Mouse (Mus musculus): ENCODE measurements around the gene Kctd11. TPM values are rescaled to one million over a fixed set of nuclear protein-coding genes. Genes with fewer than 3 reads are reported as not detected.

Gene Kctd11
- polyA plus RNA-seq, 1 experiment from 2014 or later, result 7.7 TPM

DNA sequence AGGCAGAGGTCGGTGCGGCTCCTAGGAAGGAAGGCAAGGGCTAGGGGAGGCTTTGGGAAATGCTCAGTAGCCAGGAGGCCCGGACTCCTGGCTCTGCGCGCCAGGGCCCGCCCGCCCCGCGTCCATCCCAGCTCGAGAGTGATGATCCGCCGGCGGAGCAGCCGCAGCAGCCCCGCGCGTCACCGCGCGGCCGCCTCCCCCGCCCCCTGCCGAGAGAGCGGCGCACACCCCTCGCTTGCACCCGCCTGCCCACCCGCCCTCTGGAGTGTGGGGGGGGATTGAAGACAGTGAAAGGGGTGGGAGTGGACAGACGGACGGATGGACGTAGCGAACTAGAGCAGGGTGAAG is 43.6 kb downstream of the Kctd11 start, which contains the start of gene Nlgn2:
Gene Nlgn2, minus strand, starts transcription at position 181 of the 348 bp plus-strand sequence.
- ATAC-seq (replicated peaks; ENCODE audit: low FRiP score, low read depth), result peak; percentile 56; the same call in 1 of the 2 replicates
- peak within 1 kb of the TSS; percentile 93 for H3K27ac ChIP-seq
- H3K36me3 ChIP-seq (ENCODE audit: insufficient read depth, low read length), result no peaks in the 10 kb centered on the region
- peaks cover 27% of the 10 kb centered on the region for H3K4me1 ChIP-seq (replicated peaks; ENCODE audit: insufficient read depth, low read length)
- no peak for DNase-seq (ENCODE audit: low spot score)
- peak; percentile 25; the same call in 1 of the 2 replicates for TF ChIP-seq CTCF (IDR thresholded peaks at IDR 0.05; ENCODE audit: low read depth)
- peak within 1 kb of the TSS; percentile 75 for H3K9ac ChIP-seq (ENCODE audit: low read depth, low read length)
- no peaks in the 10 kb centered on the region for H3K27me3 ChIP-seq (ENCODE audit: insufficient read depth, low read length)
- WGBS, result under 1% methylated on average over 32 of the region's 32 CpGs
- peak within 1 kb of the TSS; percentile 97 for H3K4me2 ChIP-seq (ENCODE audit: low read length)
- no peaks in the 10 kb centered on the region for H3K9me3 ChIP-seq (replicated peaks; ENCODE audit: low read length)
- H3K4me3 ChIP-seq (replicated peaks; ENCODE audit: low read depth, low read length), result peak within 1 kb of the TSS; percentile 59

DNA sequence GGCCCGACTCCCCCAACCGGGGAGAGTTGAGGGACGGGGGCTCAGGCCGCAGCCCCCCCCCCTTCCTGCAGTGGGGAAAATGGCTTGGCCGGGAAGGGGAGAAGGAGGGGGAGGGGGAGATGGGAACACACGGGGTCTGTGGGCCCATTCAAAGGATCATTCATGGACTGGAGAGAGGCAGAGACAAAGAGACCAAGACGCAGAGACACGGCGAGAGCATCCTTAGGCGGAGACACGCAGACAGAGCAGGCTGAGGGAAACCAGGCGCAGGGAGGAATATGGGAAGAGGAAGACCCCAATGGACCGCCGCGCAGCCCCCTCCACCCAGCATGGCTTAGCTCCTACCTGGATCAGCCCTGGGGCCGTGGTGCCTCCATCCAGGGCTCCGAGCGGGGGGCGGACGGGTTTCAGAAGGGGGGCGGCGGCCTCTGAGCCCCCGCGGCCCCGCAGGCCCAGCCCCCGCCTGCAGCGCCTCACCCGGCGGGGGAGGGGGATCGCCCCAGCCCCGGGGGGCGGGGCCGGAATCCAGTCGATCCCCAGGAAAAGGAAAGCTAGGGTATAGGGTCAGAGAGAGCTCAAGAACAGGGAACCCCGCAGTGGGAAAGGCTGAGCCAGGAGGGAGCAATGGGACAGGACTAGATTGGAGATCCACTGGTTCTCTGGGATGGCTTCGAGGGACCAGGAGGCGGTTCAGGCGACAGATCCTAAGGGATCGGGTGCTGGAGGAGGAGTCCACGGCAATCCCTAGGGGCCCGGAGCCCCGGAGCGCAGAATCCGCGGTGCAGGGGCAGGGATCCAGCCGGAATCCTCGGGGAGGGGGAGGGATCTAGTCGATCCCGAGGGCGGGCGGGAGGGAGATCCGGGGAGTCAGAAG is 44.3 kb downstream of the Kctd11 start:
- TF ChIP-seq CTCF (IDR thresholded peaks at IDR 0.05; ENCODE audit: low read depth), result no peak
- peaks cover 27% of the 10 kb centered on the region for H3K4me1 ChIP-seq (replicated peaks; ENCODE audit: insufficient read depth, low read length)
- H3K27ac ChIP-seq, result peak overlapping the region; percentile 93
- H3K4me2 ChIP-seq (ENCODE audit: low read length), result peak overlapping the region; percentile 97
- no peaks in the 10 kb centered on the region for H3K36me3 ChIP-seq (ENCODE audit: insufficient read depth, low read length)
- H3K9me3 ChIP-seq (replicated peaks; ENCODE audit: low read length), result no peaks in the 10 kb centered on the region
- peak; percentile 50 for DNase-seq (ENCODE audit: low spot score)
- no peaks in the 10 kb centered on the region for H3K27me3 ChIP-seq (ENCODE audit: insufficient read depth, low read length)
- H3K9ac ChIP-seq (ENCODE audit: low read depth, low read length), result peak overlapping the region; percentile 75
- under 1% methylated on average over 49 of the region's 52 CpGs for WGBS
- no peak for ATAC-seq (replicated peaks; ENCODE audit: low FRiP score, low read depth)
- H3K4me3 ChIP-seq (replicated peaks; ENCODE audit: low read depth, low read length), result peak overlapping the region; percentile 59

DNA sequence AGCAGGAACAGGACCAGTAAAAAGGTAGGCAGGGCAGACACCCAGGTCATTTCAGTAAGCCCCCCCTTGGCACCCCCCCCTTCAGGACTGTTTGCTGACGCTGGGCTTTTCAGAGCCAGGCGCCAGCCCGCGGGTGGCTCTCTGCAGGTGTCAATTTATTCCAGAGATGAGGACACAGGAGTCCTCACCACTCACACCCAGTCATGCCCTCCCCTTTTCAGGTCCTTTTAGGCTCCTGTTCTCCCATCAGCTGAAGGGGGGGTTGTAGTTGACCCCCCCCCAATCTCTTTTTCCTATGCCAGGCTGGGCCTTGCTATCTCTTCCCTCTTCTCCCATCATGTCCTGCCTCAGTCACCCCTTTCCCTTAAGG is 45.3 kb downstream of the Kctd11 start:
- Histone ChIP-seq H3K36me3 (ENCODE audit: insufficient read depth, low read length) (no peaks in the 10 kb centered on the region), H3K9ac (ENCODE audit: low read depth, low read length) (no peak overlapping the region), H3K4me3 (replicated peaks; ENCODE audit: low read depth, low read length) (peak overlapping the region; percentile 59; the same call in 1 of the 2 replicates), H3K9me3 (replicated peaks; ENCODE audit: low read length) (no peaks in the 10 kb centered on the region), H3K27ac (no peak overlapping the region), H3K4me1 (replicated peaks; ENCODE audit: insufficient read depth, low read length) (peaks cover 27% of the 10 kb centered on the region), H3K4me2 (ENCODE audit: low read length) (peak overlapping the region; percentile 97), H3K27me3 (ENCODE audit: insufficient read depth, low read length) (no peaks in the 10 kb centered on the region)
- no peak for ATAC-seq (replicated peaks; ENCODE audit: low FRiP score, low read depth)
- WGBS, result 18% methylated on average over 4 of the region's 4 CpGs
- no peak for DNase-seq (ENCODE audit: low spot score)
- no peak for TF ChIP-seq CTCF (IDR thresholded peaks at IDR 0.05; ENCODE audit: low read depth)

DNA sequence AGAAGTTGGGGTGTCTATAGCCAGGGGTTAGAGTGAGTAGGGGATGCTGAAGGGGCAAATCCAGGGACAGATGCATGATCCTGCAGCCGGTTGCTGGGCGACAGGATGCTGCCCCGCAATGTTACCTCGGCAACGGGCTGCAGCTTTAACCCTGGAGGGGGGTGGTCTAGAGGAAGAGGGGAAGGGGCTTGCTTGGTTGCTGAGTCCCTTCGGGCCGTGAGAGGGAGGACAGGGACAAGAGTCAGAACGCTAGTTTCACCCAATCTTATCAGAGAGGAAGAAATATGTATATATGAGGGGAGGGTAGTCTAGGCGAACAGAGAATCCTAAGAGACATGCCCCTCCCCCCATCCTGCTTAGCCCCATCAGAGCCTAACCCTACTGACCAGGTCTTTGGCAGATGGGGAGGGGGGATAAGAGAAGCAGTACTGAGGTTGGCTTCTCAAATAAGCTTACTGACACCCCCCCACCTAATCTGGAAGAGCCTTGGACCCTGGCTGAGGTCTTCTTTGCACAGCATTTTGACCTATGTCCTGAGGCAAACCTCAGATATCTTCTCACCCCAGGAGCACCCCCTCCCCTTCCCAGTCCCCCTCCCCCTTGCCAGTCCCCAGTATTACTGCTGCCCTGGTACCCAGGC is 45.8 kb downstream of the Kctd11 start:
- H3K4me3 ChIP-seq (replicated peaks; ENCODE audit: low read depth, low read length), result no peak overlapping the region
- H3K9ac ChIP-seq (ENCODE audit: low read depth, low read length), result no peak overlapping the region
- no peak for TF ChIP-seq CTCF (IDR thresholded peaks at IDR 0.05; ENCODE audit: low read depth)
- H3K27me3 ChIP-seq (ENCODE audit: insufficient read depth, low read length), result no peaks in the 10 kb centered on the region
- no peak overlapping the region for H3K27ac ChIP-seq
- DNase-seq (ENCODE audit: low spot score) (no peak), ATAC-seq (replicated peaks; ENCODE audit: low FRiP score, low read depth) (no peak)
- H3K4me1 ChIP-seq (replicated peaks; ENCODE audit: insufficient read depth, low read length), result peaks cover 27% of the 10 kb centered on the region
- no peaks in the 10 kb centered on the region for H3K36me3 ChIP-seq (ENCODE audit: insufficient read depth, low read length)
- peak overlapping the region; percentile 97; the same call in 1 of the 2 replicates for H3K4me2 ChIP-seq (ENCODE audit: low read length)
- 23% methylated on average over 9 of the region's 9 CpGs for WGBS
- no peaks in the 10 kb centered on the region for H3K9me3 ChIP-seq (replicated peaks; ENCODE audit: low read length)

DNA sequence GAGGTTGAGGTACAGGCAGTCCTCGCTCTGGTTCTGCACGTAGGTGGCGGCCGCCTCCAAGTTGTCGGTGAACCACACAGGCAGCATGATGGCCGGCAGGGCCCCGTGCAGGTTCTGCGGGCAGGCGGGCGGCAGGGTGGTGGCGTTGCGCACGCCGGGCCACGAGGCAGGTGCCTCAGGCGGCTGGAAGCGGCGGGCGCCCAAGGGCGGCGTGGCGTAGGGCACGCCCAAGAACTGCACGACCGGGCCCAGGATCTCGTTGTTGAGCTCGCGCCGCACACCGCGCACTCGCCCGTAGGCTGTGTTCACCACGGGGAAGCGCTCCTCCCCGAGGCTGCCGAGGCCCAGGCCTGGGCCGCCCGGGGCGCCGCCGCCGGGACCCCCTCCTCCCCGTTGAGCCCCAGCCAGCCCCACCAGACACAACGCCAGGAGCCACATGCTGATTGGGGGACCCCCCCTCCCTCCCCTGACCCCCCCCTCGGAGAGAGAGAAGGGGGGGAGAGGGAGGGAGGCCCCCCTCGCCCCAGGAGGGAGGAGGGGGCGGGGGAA is 47.1 kb downstream of the Kctd11 start:
- no peak overlapping the region for H3K27ac ChIP-seq
- peak overlapping the region; percentile 92 for H3K4me2 ChIP-seq (ENCODE audit: low read length)
- peak overlapping the region; percentile 74 for H3K9ac ChIP-seq (ENCODE audit: low read depth, low read length)
- H3K4me3 ChIP-seq (replicated peaks; ENCODE audit: low read depth, low read length), result peak overlapping the region; percentile 42
- 8% methylated on average over 44 of the region's 48 CpGs for WGBS
- DNase-seq (ENCODE audit: low spot score) (peak; percentile 47), ATAC-seq (replicated peaks; ENCODE audit: low FRiP score, low read depth) (no peak)
- no peaks in the 10 kb centered on the region for H3K9me3 ChIP-seq (replicated peaks; ENCODE audit: low read length)
- peaks cover 23% of the 10 kb centered on the region for H3K4me1 ChIP-seq (replicated peaks; ENCODE audit: insufficient read depth, low read length)
- 0 out of 2 replicates have a peak, but pooled peaks have one; percentile 4 for TF ChIP-seq CTCF (IDR thresholded peaks at IDR 0.05; ENCODE audit: low read depth)
- no peaks in the 10 kb centered on the region for H3K36me3 ChIP-seq (ENCODE audit: insufficient read depth, low read length)
- no peaks in the 10 kb centered on the region for H3K27me3 ChIP-seq (ENCODE audit: insufficient read depth, low read length)

DNA sequence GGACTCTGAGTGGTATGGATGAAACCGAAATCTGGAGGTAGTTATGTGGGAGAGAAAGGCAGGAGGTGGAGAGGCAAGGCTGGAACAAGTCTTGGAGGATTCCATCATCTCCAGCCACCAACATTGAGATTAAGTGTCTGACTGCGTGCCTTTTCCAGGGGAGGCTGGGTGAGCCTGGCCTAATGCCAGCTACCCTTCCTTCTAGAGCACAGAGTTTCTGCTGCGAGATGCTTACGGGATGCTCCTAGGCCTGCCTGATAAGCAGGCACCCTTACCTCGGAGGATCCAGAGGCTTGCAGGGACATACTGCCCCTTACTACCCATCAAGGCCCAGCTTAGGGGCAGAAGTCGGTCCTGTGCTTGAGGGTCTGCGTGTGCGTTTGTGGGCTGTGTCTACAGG is 47.7 kb downstream of the Kctd11 start:
- peaks cover 22% of the 10 kb centered on the region for H3K4me1 ChIP-seq (replicated peaks; ENCODE audit: insufficient read depth, low read length)
- no peaks in the 10 kb centered on the region for H3K9me3 ChIP-seq (replicated peaks; ENCODE audit: low read length)
- H3K9ac ChIP-seq (ENCODE audit: low read depth, low read length), result peak overlapping the region; percentile 74; the same call in 1 of the 2 replicates
- H3K27ac ChIP-seq, result no peak overlapping the region
- no peaks in the 10 kb centered on the region for H3K27me3 ChIP-seq (ENCODE audit: insufficient read depth, low read length)
- WGBS, result 68% methylated on average over 8 of the region's 8 CpGs
- no peak for ATAC-seq (replicated peaks; ENCODE audit: low FRiP score, low read depth)
- H3K4me2 ChIP-seq (ENCODE audit: low read length), result peak overlapping the region; percentile 92
- peak overlapping the region; percentile 42 for H3K4me3 ChIP-seq (replicated peaks; ENCODE audit: low read depth, low read length)
- TF ChIP-seq CTCF (IDR thresholded peaks at IDR 0.05; ENCODE audit: low read depth), result no peak
- no peak for DNase-seq (ENCODE audit: low spot score)
- H3K36me3 ChIP-seq (ENCODE audit: insufficient read depth, low read length), result no peaks in the 10 kb centered on the region
